Mouse (Mus musculus) ES-E14 (cell line): ENCODE results near the gene Tmem59. TPM values are rescaled to one million over a fixed set of nuclear protein-coding genes. Genes with fewer than 3 reads are reported as not detected.

Source experiments
- DNase-seq: peaks from one replicate; pipeline ENCODE4 v3.0.0-alpha.2; 2013; ENCODE audit warnings: low read depth, low spot score
- H3K27ac ChIP-seq: 2 replicates; pipeline ENCODE4 v1.5.1; 2012; ENCODE audit warnings: low read depth, mild to moderate bottlenecking, low read length, moderate library complexity, mixed read lengths; ENCODE audit not compliant: poor library complexity, insufficient read depth, severe bottlenecking
- H3K36me3 ChIP-seq: 2 replicates; pipeline ENCODE4 v1.6.1; 2012; ENCODE audit warnings: mild to moderate bottlenecking, low read length, moderate library complexity, mixed read lengths; ENCODE audit not compliant: control insufficient read depth, poor library complexity, insufficient read depth, severe bottlenecking
- H3K4me1 ChIP-seq, 2 experiments: fragments of 150-350 bp in 1 of 2; sonication (generic) in 1 of 2; 2 replicates each; pipeline ENCODE4 v1.6.1; 2012; ENCODE audit warnings: low read length in 2 of 2, mild to moderate bottlenecking in 1 of 2, mixed read lengths in 1 of 2; ENCODE audit not compliant: control insufficient read depth in 2 of 2, insufficient read depth in 2 of 2, poor library complexity in 1 of 2
- H3K4me3 ChIP-seq, 2 experiments: fragments of 150-350 bp in 1 of 2; sonication (generic) in 1 of 2; 2 replicates each; pipeline ENCODE4 v1.5.1; 2012; ENCODE audit warnings: low read length in 2 of 2, low read depth in 1 of 2, mild to moderate bottlenecking in 1 of 2, mixed read lengths in 1 of 2; ENCODE audit not compliant: insufficient read depth in 1 of 2, poor library complexity in 1 of 2, severe bottlenecking in 1 of 2
- H3K9ac ChIP-seq: 2 replicates; pipeline ENCODE4 v1.6.1; 2012; ENCODE audit warnings: low read depth, mild to moderate bottlenecking, low read length, mixed read lengths; ENCODE audit not compliant: poor library complexity, insufficient read depth, severe bottlenecking
- H3K9me3 ChIP-seq: fragments of 150-350 bp; sonication (generic); 2 replicates; pipeline ENCODE4 v1.6.1; 2012; ENCODE audit warnings: low read depth, mild to moderate bottlenecking, low read length; ENCODE audit not compliant: control insufficient read depth, insufficient read depth
- CHD2 ChIP-seq: IDR thresholded peaks from 2 replicates; pipeline ENCODE4 v1.6.1; 2014; ENCODE audit warnings: mild to moderate bottlenecking, low read depth, low read length, inconsistent platforms
- HCFC1 ChIP-seq: IDR thresholded peaks from 2 replicates; pipeline ENCODE4 v1.6.1; 2012; ENCODE audit warnings: low read length, inconsistent platforms, borderline replicate concordance; ENCODE audit not compliant: insufficient read depth
- MAFK ChIP-seq: IDR thresholded peaks from 2 replicates; pipeline ENCODE4 v1.6.1; 2014; ENCODE audit warnings: mild to moderate bottlenecking, low read depth, low read length, inconsistent platforms; ENCODE audit not compliant: insufficient read depth
- ZC3H11A ChIP-seq: IDR thresholded peaks from 2 replicates; pipeline ENCODE4 v1.6.1; 2012; ENCODE audit warnings: low read depth, mild to moderate bottlenecking, inconsistent platforms, low read length, borderline replicate concordance
- ZNF384 ChIP-seq: IDR thresholded peaks from 2 replicates; pipeline ENCODE4 v1.6.1; 2012; ENCODE audit warnings: low read depth, low read length, inconsistent platforms
- in situ Hi-C, 2 experiments: fragments of 600-800 bp; cut with MboI; formaldehyde crosslinking; loops; one replicate each; pipeline ENCODE4 v1.15.1; 2025; ENCODE audit warnings: low sequenced_read_pairs in 2 of 2, inconsistent platforms in 1 of 2; ENCODE audit not compliant: unreplicated experiment in 2 of 2
- total RNA-seq: library from RNA; depleted of rRNA; stranded (reverse); fragments of 300-350 nt; gene quantifications from 2 replicates; pipeline ENCODE4 v1.2.3, GENCODE M21; 2012

Gene Tmem59
- total RNA-seq, 1 experiment = 249 TPM

- no peaks in the 10 kb centered on the region for H3K4me1 ChIP-seq
- H3K9me3 ChIP-seq = no peaks in the 10 kb centered on the region
- DNase-seq = no peak
- in situ Hi-C loops = no loop called here
- H3K9ac ChIP-seq = no peak overlapping the region
- no peaks in the 10 kb centered on the region for H3K36me3 ChIP-seq
- no peak overlapping the region for H3K27ac ChIP-seq
- no peak overlapping the region for H3K4me3 ChIP-seq
- TF ChIP-seq HCFC1 (no peak), CHD2 (no peak), ZNF384 (no peak), ZC3H11A (no peak), MAFK (no peak)
Observed at GRCm38 (mm10) chr4:107150991-107151390, 27.2 kb upstream of the Tmem59 start.

GRCm38 (mm10) chr4:107152571-107152970 is 25.6 kb upstream of the Tmem59 start:
- Histone ChIP-seq H3K27ac (no peak overlapping the region), H3K9ac (no peak overlapping the region), H3K9me3 (no peaks in the 10 kb centered on the region), H3K36me3 (no peaks in the 10 kb centered on the region), H3K4me1 (peaks cover 0 to 4% of the 10 kb centered on the region in 2 experiments; a peak in 1 of 4 replicates), H3K4me3 (no peak overlapping the region)
- in situ Hi-C loops = no loop called here
- TF ChIP-seq CHD2 (no peak), HCFC1 (no peak), ZNF384 (no peak)
- no peak for DNase-seq

- TF ChIP-seq ZC3H11A (no peak), MAFK (no peak), CHD2 (no peak), HCFC1 (no peak), ZNF384 (no peak)
- H3K9ac ChIP-seq = no peak overlapping the region
- no peaks in the 10 kb centered on the region for H3K9me3 ChIP-seq
- H3K4me1 ChIP-seq = peaks cover 0 to 4% of the 10 kb centered on the region in 2 experiments; a peak in 1 of 4 replicates
- DNase-seq = no peak
- H3K27ac ChIP-seq = no peak overlapping the region
- no peak overlapping the region for H3K4me3 ChIP-seq
- in situ Hi-C loops = no loop called here
- no peaks in the 10 kb centered on the region for H3K36me3 ChIP-seq
Observed at GRCm38 (mm10) chr4:107156983-107157401, 21.2 kb upstream of the Tmem59 start.

GRCm38 (mm10) chr4:107159166-107159773 is 18.9 kb upstream of the Tmem59 start:
- in situ Hi-C loops = no loop called here
- no peak for TF ChIP-seq MAFK
- TF ChIP-seq ZNF384 = no peak
- no peak for TF ChIP-seq ZC3H11A
- no peak for TF ChIP-seq CHD2
- no peak for TF ChIP-seq HCFC1
- peaks cover 0 to 4% of the 10 kb centered on the region in 2 experiments; a peak in 1 of 4 replicates for H3K4me1 ChIP-seq
- no peak for DNase-seq
- no peak overlapping the region for H3K9ac ChIP-seq
- no peaks in the 10 kb centered on the region for H3K9me3 ChIP-seq
- no peak overlapping the region for H3K27ac ChIP-seq
- H3K4me3 ChIP-seq = no peak overlapping the region
- H3K36me3 ChIP-seq = no peaks in the 10 kb centered on the region
